Mouse (Mus musculus) myocyte (in vitro differentiated cells): ENCODE measurements around the gene Galntl5.

ENCODE experiments used
- E2F4 ChIP-seq: IDR thresholded peaks from one replicate; pipeline ENCODE4 v1.6.1; 2011; ENCODE audit warnings: mild to moderate bottlenecking, control low read depth, moderate library complexity; ENCODE audit not compliant: insufficient read depth
- MAX ChIP-seq: IDR thresholded peaks from one replicate; pipeline ENCODE4 v1.6.1; 2011; ENCODE audit warnings: low read depth, mild to moderate bottlenecking, control low read depth
- MYOG ChIP-seq, 3 experiments: IDR thresholded peaks; one replicate each; pipeline ENCODE4 v1.6.1; 2011; ENCODE audit warnings: control low read depth in 2 of 3, low read depth in 2 of 3, mild to moderate bottlenecking in 2 of 3; ENCODE audit not compliant: insufficient read length in 2 of 3, control insufficient read depth in 1 of 3, insufficient read depth in 1 of 3
- POLR2A ChIP-seq: IDR thresholded peaks from one replicate; pipeline ENCODE4 v1.6.1; 2011; ENCODE audit warnings: low read depth, mild to moderate bottlenecking, control low read depth, moderate library complexity; ENCODE audit not compliant: insufficient read length
- TCF12 ChIP-seq: IDR thresholded peaks from one replicate; pipeline ENCODE4 v1.6.1; 2011; ENCODE audit warnings: mild to moderate bottlenecking, control low read depth; ENCODE audit not compliant: poor library complexity, insufficient read depth, severe bottlenecking
- TCF3 ChIP-seq: IDR thresholded peaks from one replicate; pipeline ENCODE4 v1.6.1; 2011; ENCODE audit warnings: low read depth, control low read depth; ENCODE audit not compliant: insufficient read length

GRCm38 (mm10) chr5:25245806-25246472, 64.7 kb downstream of the Galntl5 start:
- no peak for TF ChIP-seq POLR2A
- TF ChIP-seq TCF12: no peak
- TF ChIP-seq TCF3: no peak
- TF ChIP-seq MAX: no peak
- no peak for TF ChIP-seq E2F4
- no peak for TF ChIP-seq MYOG (IDR thresholded peaks at IDR 0.05; ENCODE audit: control insufficient read depth in 1 of 3, insufficient read depth in 1 of 3, insufficient read length in 2 of 3, low read depth in 2 of 3)
